Mouse (Mus musculus): Measurements from ENCODE around the gene Ppp5c.

Ppp5c gene

GRCm38 (mm10) chr7:17017036-17017435, 10.7 kb downstream of the Ppp5c start:
- peak; percentile 99 for DNase-seq (ENCODE audit: low read depth)

- DNase-seq (ENCODE audit: low read depth) = no peak
Measured at GRCm38 (mm10) chr7:17015381-17015780, 12.3 kb downstream of the Ppp5c start.

GRCm38 (mm10) chr7:17011909-17012590, 15.7 kb downstream of the Ppp5c start:
- DNase-seq (ENCODE audit: low read depth) = no peak

GRCm38 (mm10) chr7:17010010-17010347, 17.7 kb downstream of the Ppp5c start:
- no peak for DNase-seq (ENCODE audit: low read depth)

- DNase-seq (ENCODE audit: low read depth) = no peak
Measured at GRCm38 (mm10) chr7:17009326-17010009, 18.3 kb downstream of the Ppp5c start.

GRCm38 (mm10) chr7:17007300-17007699, 20.4 kb downstream of the Ppp5c start:
- no peak for DNase-seq (ENCODE audit: low read depth)

- no peak for DNase-seq (ENCODE audit: low read depth)
Measured at GRCm38 (mm10) chr7:17004716-17005115, 23.0 kb downstream of the Ppp5c start.

- DNase-seq (ENCODE audit: low read depth) = peak; percentile 67
Measured at GRCm38 (mm10) chr7:17003230-17003960, 24.3 kb downstream of the Ppp5c start.

- peak; percentile 79 for DNase-seq (ENCODE audit: low read depth)
Measured at GRCm38 (mm10) chr7:17002375-17003195, 25.1 kb downstream of the Ppp5c start.

- DNase-seq (ENCODE audit: low read depth) = no peak
Measured at GRCm38 (mm10) chr7:16999650-17000049, 28.1 kb downstream of the Ppp5c start.

GRCm38 (mm10) chr7:16999233-16999632, 28.5 kb downstream of the Ppp5c start:
- DNase-seq (ENCODE audit: low read depth) = no peak

- no peak for DNase-seq (ENCODE audit: low read depth)
Measured at GRCm38 (mm10) chr7:16995345-16995744, 32.4 kb downstream of the Ppp5c start.

GRCm38 (mm10) chr7:16994400-16994799, 33.3 kb downstream of the Ppp5c start:
- DNase-seq (ENCODE audit: low read depth) = no peak

- DNase-seq (ENCODE audit: low read depth) = no peak
Measured at GRCm38 (mm10) chr7:16993651-16994399, 33.9 kb downstream of the Ppp5c start.

GRCm38 (mm10) chr7:16992451-16992807, 35.3 kb downstream of the Ppp5c start, which contains the start of gene Ccdc8:
Ccdc8 (plus strand) TSS chr7:16992708.
- no peak for DNase-seq (ENCODE audit: low read depth)

- DNase-seq (ENCODE audit: low read depth) = no peak
Measured at GRCm38 (mm10) chr7:16991681-16992450, 35.9 kb downstream of the Ppp5c start.

GRCm38 (mm10) chr7:16990006-16990744, 37.5 kb downstream of the Ppp5c start:
- DNase-seq (ENCODE audit: low read depth) = no peak

- DNase-seq (ENCODE audit: low read depth) = no peak
Measured at GRCm38 (mm10) chr7:16988405-16988804, 39.3 kb downstream of the Ppp5c start.

GRCm38 (mm10) chr7:16987541-16988149, 40.1 kb downstream of the Ppp5c start:
- DNase-seq (ENCODE audit: low read depth) = no peak
